ENCODE assay signal across 17 mouse cellular contexts in the genomic region with DNA sequence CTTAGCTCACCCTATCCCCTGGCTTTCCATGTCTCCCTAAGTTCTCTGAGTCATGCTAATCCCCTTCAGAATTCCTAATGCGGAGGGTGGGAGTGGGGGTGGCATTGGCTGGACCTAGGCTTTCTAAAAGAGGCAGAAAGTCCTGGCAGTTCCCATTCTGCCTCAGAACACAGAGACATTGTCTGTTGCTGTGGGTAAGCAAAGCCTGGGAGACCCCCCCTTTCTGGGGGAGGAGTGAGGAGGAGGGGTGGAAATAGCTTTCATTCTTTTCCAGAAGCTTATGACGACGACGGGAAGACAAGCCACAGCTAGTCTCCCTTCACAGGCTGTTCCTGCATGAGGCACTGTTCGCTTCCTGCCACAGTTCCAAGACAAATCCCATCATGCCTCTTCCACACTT.
DNase-seq lines count a peak whose midpoint lies in the region; ATAC-seq and TF ChIP-seq lines count a peak whose summit lies in the region.
"Had no signal": no experiment of that assay in that cellular context is flagged by ENCODE, and none has a peak within 500 bp of the region (broad histone marks: within the 10 kb centered on the region; RNA-seq: fewer than 3 reads in every experiment).

No protein-coding gene starts in this region.

- H3K4me3 ChIP-seq in hindbrain, embryonic 13.5 days: no peak overlapping the region
- H3K4me3 ChIP-seq in hindbrain, embryonic 10.5 days: no peak overlapping the region
- H3K4me3 ChIP-seq in thymus, adult 2 months (ENCODE audit: control insufficient read depth, insufficient read depth, low read length): no peak overlapping the region
- H3K4me3 ChIP-seq: erythroblast, embryonic 14.5 days; liver, embryonic 12.5 days; myocyte had no signal

- no peak for TF ChIP-seq CTCF in thymus, adult 2 months (IDR thresholded peaks at IDR 0.05; ENCODE audit: borderline replicate concordance, control insufficient read depth, extremely low read depth, insufficient read depth, low read length, poor library complexity)

- H3K27ac ChIP-seq in hindbrain, embryonic 13.5 days: no peak overlapping the region
- H3K27ac ChIP-seq in hindbrain, embryonic 10.5 days: no peak overlapping the region; the same call in 1 of the 2 replicates
- H3K27ac ChIP-seq in thymus, adult 2 months (ENCODE audit: control insufficient read depth, insufficient read depth, low read length): no peak overlapping the region
- H3K27ac ChIP-seq: liver, embryonic 12.5 days had no signal

- 0 out of 2 replicates have a peak, but pooled peaks have one; percentile 33 for ATAC-seq in hindbrain, embryonic 13.5 days (ENCODE audit: low FRiP score)
- ATAC-seq: liver, embryonic 12.5 days had no signal

- H3K9me3 ChIP-seq in hindbrain, embryonic 13.5 days: peaks cover 4% of the 10 kb centered on the region; the same call in 1 of the 2 replicates
- H3K9me3 ChIP-seq in hindbrain, embryonic 10.5 days: peaks cover 8% of the 10 kb centered on the region

- H3K9ac ChIP-seq in hindbrain, embryonic 13.5 days: no peak overlapping the region
- H3K9ac ChIP-seq: liver, embryonic 12.5 days had no signal

- TF ChIP-seq POLR2A in thymus, adult 2 months (IDR thresholded peaks at IDR 0.05; ENCODE audit: control insufficient read depth, extremely low read depth, insufficient read depth, low read length, poor library complexity): no peak

- peaks cover 12% of the 10 kb centered on the region for H3K4me1 ChIP-seq in hindbrain, embryonic 13.5 days (replicated peaks)
- peaks cover 12% of the 10 kb centered on the region for H3K4me1 ChIP-seq in hindbrain, embryonic 10.5 days (replicated peaks)
- peaks cover 4% of the 10 kb centered on the region; the same call in 1 of the 2 replicates for H3K4me1 ChIP-seq in thymus, adult 2 months (replicated peaks; ENCODE audit: control insufficient read depth, insufficient read depth, low read length)
- H3K4me1 ChIP-seq: liver, embryonic 12.5 days had no signal

- H3K4me2 ChIP-seq in hindbrain, embryonic 13.5 days: no peak overlapping the region
- H3K4me2 ChIP-seq: heart, embryonic 11.5 days; liver, embryonic 12.5 days had no signal

- H3K36me3 ChIP-seq in hindbrain, embryonic 13.5 days: no peaks in the 10 kb centered on the region
- H3K36me3 ChIP-seq in hindbrain, embryonic 10.5 days: no peaks in the 10 kb centered on the region
- no peaks in the 10 kb centered on the region for H3K36me3 ChIP-seq in thymus, adult 2 months (ENCODE audit: control insufficient read depth, insufficient read depth, low read length)
- H3K36me3 ChIP-seq: liver, embryonic 12.5 days had no signal

- 61% methylated on average over 5 of the region's 5 CpGs for WGBS in hindbrain, embryonic 13.5 days
- WGBS in hindbrain, embryonic 10.5 days: 57% methylated on average over 5 of the region's 5 CpGs
- 66% methylated on average over 5 of the region's 5 CpGs for WGBS in thymus, adult 2 months

- DNase-seq in cerebellum, adult 9-10 months: peak; percentile 7
- no peak for DNase-seq in cerebellum, postnatal 14 days
- DNase-seq in hindbrain, embryonic 10.5 days (ENCODE audit: low spot score): no peak
- DNase-seq in lung, postnatal 10 days: peak; percentile 5
- no peak for DNase-seq in lung, adult 18-20 months
- peak; percentile 4 for DNase-seq in gonadal fat pad, adult 2 months (ENCODE audit: low read depth)
- no peak for DNase-seq in thymus, adult 2 months
- DNase-seq: adrenal gland, postnatal 36 days; cerebellum, postnatal 25 days; kidney, adult 11 months; lung, postnatal 4 days; thymus, postnatal 14 days had no signal

- no peaks in the 10 kb centered on the region for H3K27me3 ChIP-seq in hindbrain, embryonic 13.5 days
- H3K27me3 ChIP-seq in hindbrain, embryonic 10.5 days (ENCODE audit: insufficient read depth, poor library complexity, severe bottlenecking): peaks cover 2% of the 10 kb centered on the region; the same call in 1 of the 2 replicates
- H3K27me3 ChIP-seq in thymus, adult 2 months (ENCODE audit: control insufficient read depth, insufficient read depth, low read length): no peaks in the 10 kb centered on the region
- H3K27me3 ChIP-seq: liver, embryonic 12.5 days had no signal

Comparison
In these comparisons a context has a peak if more than half of its experiments do, and no peak if none do; other contexts are left out.
1. DNase-seq: peak in cerebellum, adult 9-10 months (single experiment), lung, postnatal 10 days (single experiment) and gonadal fat pad, adult 2 months (single experiment); none in cerebellum, postnatal 14 days (0 of 2), hindbrain, embryonic 10.5 days (single experiment), lung, adult 18-20 months (0 of 2) and thymus, adult 2 months (single experiment).